Mouse (Mus musculus) hindbrain, embryonic 12.5 days (tissue): Measurements from ENCODE around the gene Stub1. TPM values are rescaled to one million over a fixed set of nuclear protein-coding genes. Genes with fewer than 3 reads are reported as not detected.

ENCODE experiments used
- ATAC-seq: fragments of 200-750 bp; cut with Nextera tagmentation; 2 replicates; pipeline ENCODE4 v1.8.0; 2017; ENCODE audit warnings: moderate TSS enrichment; ENCODE audit not compliant: low FRiP score
- H3K27ac ChIP-seq: fragments of 300-500 bp; sonication (generic); 2 replicates; pipeline ENCODE4 v1.5.1; 2016; ENCODE audit warnings: mild to moderate bottlenecking
- H3K27me3 ChIP-seq: fragments of 300-500 bp; sonication (generic); 2 replicates; pipeline ENCODE4 v1.6.1; 2016; ENCODE audit warnings: mild to moderate bottlenecking
- H3K36me3 ChIP-seq: fragments of 300-500 bp; sonication (generic); 2 replicates; pipeline ENCODE4 v1.6.1; 2016; ENCODE audit warnings: mild to moderate bottlenecking
- H3K4me1 ChIP-seq: fragments of 300-500 bp; sonication (generic); 2 replicates; pipeline ENCODE4 v1.6.1; 2016
- H3K4me2 ChIP-seq: fragments of 300-500 bp; sonication (generic); replicated peaks from 2 replicates; pipeline ENCODE4 v1.6.1; 2016; ENCODE audit warnings: mild to moderate bottlenecking
- H3K4me3 ChIP-seq: fragments of 300-500 bp; sonication (generic); 2 replicates; pipeline ENCODE4 v1.5.1; 2016; ENCODE audit warnings: mild to moderate bottlenecking
- H3K9ac ChIP-seq: fragments of 300-500 bp; sonication (generic); 2 replicates; pipeline ENCODE4 v1.6.1; 2016; ENCODE audit warnings: mild to moderate bottlenecking, moderate library complexity
- H3K9me3 ChIP-seq: fragments of 300-500 bp; sonication (generic); replicated peaks from 2 replicates; pipeline ENCODE4 v1.6.1; 2016; ENCODE audit warnings: mild to moderate bottlenecking
- WGBS: fragments of 180-500 bp; shearing (Covaris S2); methylation state at CpG from one replicate; pipeline ENCODE4 v1.1.7; 2016; 5-methylcytosine and 5-hydroxymethylcytosine counted together
- polyA plus RNA-seq: library from polyadenylated mRNA; unstranded; fragments of >200 nt; fragmentation: Nextera tagmentation; extraction: Ambion mirVana; gene quantifications from 2 replicates; pipeline ENCODE4 v1.2.1, GENCODE M21; 2016

The Stub1 gene
- polyA plus RNA-seq, 1 experiment from 2014 or later, result 291 TPM

GRCm38 (mm10) chr17:25841117-25841880 lies 8.1 kb upstream of the Stub1 start, which contains the start of gene Gm20683:
Gene Gm20683, minus strand, starts transcription at chr17:25841763.
- WGBS, result 95% methylated on average over 22 of the region's 22 CpGs
- H3K9ac ChIP-seq, result no peak within 1 kb of the TSS
- H3K4me3 ChIP-seq, result no peak within 1 kb of the TSS
- H3K27me3 ChIP-seq, result no peaks in the 10 kb centered on the region
- H3K9me3 ChIP-seq, result no peaks in the 10 kb centered on the region
- no peak within 1 kb of the TSS for H3K27ac ChIP-seq
- no peak within 1 kb of the TSS for H3K4me2 ChIP-seq
- peaks cover 56% of the 10 kb centered on the region for H3K36me3 ChIP-seq
- ATAC-seq, result no peak
- H3K4me1 ChIP-seq, result peaks cover 44% of the 10 kb centered on the region

- Histone ChIP-seq H3K4me2 (no peak overlapping the region), H3K4me1 (peaks cover 51% of the 10 kb centered on the region), H3K36me3 (peaks cover 48% of the 10 kb centered on the region), H3K27me3 (no peaks in the 10 kb centered on the region), H3K9me3 (no peaks in the 10 kb centered on the region), H3K27ac (no peak overlapping the region), H3K4me3 (no peak overlapping the region), H3K9ac (no peak overlapping the region)
- 96% methylated on average over 6 of the region's 6 CpGs for WGBS
- ATAC-seq, result no peak
These were observed 7.3 kb upstream of the Stub1 start for GRCm38 (mm10) chr17:25840519-25840918.

GRCm38 (mm10) chr17:25839455-25840235 lies 6.4 kb upstream of the Stub1 start:
- no peaks in the 10 kb centered on the region for H3K27me3 ChIP-seq
- 84% methylated on average over 14 of the region's 14 CpGs for WGBS
- H3K9me3 ChIP-seq, result no peaks in the 10 kb centered on the region
- no peak overlapping the region for H3K4me2 ChIP-seq
- H3K4me3 ChIP-seq, result no peak overlapping the region
- peaks cover 55% of the 10 kb centered on the region for H3K4me1 ChIP-seq
- H3K36me3 ChIP-seq, result peaks cover 51% of the 10 kb centered on the region
- H3K27ac ChIP-seq, result peak overlapping the region; percentile 13; the same call in 1 of the 2 replicates
- ATAC-seq, result no peak
- no peak overlapping the region for H3K9ac ChIP-seq

- Histone ChIP-seq H3K9me3 (no peaks in the 10 kb centered on the region), H3K9ac (0 out of 2 replicates have a peak overlapping the region, but pooled peaks have one; percentile 13), H3K27me3 (no peaks in the 10 kb centered on the region), H3K4me3 (no peak overlapping the region), H3K36me3 (peaks cover 51% of the 10 kb centered on the region), H3K27ac (peak overlapping the region; percentile 13; the same call in 1 of the 2 replicates), H3K4me1 (peaks cover 60% of the 10 kb centered on the region), H3K4me2 (no peak overlapping the region)
- ATAC-seq, result no peak
- WGBS, result 82% methylated on average over 4 of the region's 4 CpGs
These were observed 5.7 kb upstream of the Stub1 start for GRCm38 (mm10) chr17:25838904-25839303.

- Histone ChIP-seq H3K4me3 (peak overlapping the region; percentile 41), H3K27me3 (no peaks in the 10 kb centered on the region), H3K36me3 (peaks cover 50% of the 10 kb centered on the region), H3K9me3 (no peaks in the 10 kb centered on the region), H3K4me1 (peaks cover 55% of the 10 kb centered on the region), H3K27ac (peak overlapping the region; percentile 86), H3K9ac (peak overlapping the region; percentile 80), H3K4me2 (peak overlapping the region; percentile 82)
- 24% methylated on average over 3 of the region's 3 CpGs for WGBS
- ATAC-seq, result no peak
These were observed 4.3 kb upstream of the Stub1 start for GRCm38 (mm10) chr17:25837533-25837932.

GRCm38 (mm10) chr17:25837076-25837410 lies 3.8 kb upstream of the Stub1 start, which contains the start of gene Rhbdl1:
Gene Rhbdl1, minus strand, starts transcription at chr17:25837295.
- 2% methylated on average over 27 of the region's 29 CpGs for WGBS
- H3K36me3 ChIP-seq, result peaks cover 45% of the 10 kb centered on the region

DNA sequence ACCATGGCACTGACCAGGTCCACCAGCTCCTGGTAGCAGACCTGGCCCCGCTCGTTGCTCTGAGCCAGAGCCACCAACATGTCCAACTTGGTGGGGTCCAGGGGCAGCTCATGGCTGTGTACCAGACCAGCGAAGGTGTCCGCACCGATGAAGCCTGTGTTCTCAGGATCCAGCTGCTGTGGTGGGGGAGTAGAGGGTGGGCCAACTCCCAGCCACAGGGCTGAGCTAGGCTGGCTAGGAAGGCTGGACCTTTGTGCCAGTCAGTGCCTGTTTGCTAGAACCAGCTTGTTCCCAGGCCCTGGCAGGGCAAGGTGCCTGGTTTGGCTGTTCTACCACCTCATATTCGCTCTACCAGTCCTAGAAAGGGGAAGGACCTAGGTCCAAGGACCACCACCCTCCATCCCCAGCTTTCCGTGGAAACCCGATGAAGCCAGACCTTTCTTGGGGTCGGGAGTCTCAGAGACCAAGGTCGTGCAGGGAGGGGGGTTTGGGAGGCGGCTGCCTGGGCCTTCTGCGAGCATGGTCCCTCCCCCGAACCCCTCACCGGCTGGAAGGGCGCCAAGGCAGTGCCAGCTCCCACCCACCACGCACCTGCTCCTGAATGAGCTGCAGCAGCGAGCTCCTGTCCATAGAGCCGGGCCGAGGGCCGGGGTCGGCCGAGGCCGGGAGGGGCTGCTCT lies 3.3 kb upstream of the Stub1 start:
- H3K36me3 ChIP-seq, result peaks cover 42% of the 10 kb centered on the region
- no peaks in the 10 kb centered on the region for H3K9me3 ChIP-seq
- WGBS, result 25% methylated on average over 22 of the region's 23 CpGs
- H3K27ac ChIP-seq, result peak overlapping the region; percentile 86
- no peak for ATAC-seq
- H3K4me2 ChIP-seq, result peak overlapping the region; percentile 82
- no peaks in the 10 kb centered on the region for H3K27me3 ChIP-seq
- peak overlapping the region; percentile 41 for H3K4me3 ChIP-seq
- peaks cover 62% of the 10 kb centered on the region for H3K4me1 ChIP-seq
- peak overlapping the region; percentile 80 for H3K9ac ChIP-seq

More at GRCm38 (mm10) chr17:25837076-25837410, 3.8 kb upstream of the Stub1 start, which contains the start of gene Rhbdl1:
- Histone ChIP-seq H3K27ac (peak within 1 kb of the TSS; percentile 86), H3K9me3 (no peaks in the 10 kb centered on the region), H3K4me2 (peak within 1 kb of the TSS; percentile 82), H3K4me3 (peak within 1 kb of the TSS; percentile 41), H3K27me3 (no peaks in the 10 kb centered on the region), H3K4me1 (peaks cover 57% of the 10 kb centered on the region), H3K9ac (peak within 1 kb of the TSS; percentile 80)
- ATAC-seq, result peak; percentile 21; the same call in 1 of the 2 replicates

- Histone ChIP-seq H3K27me3 (no peaks in the 10 kb centered on the region), H3K9ac (peak overlapping the region; percentile 80; the same call in 1 of the 2 replicates), H3K4me2 (peak overlapping the region; percentile 89; the same call in 1 of the 2 replicates), H3K9me3 (no peaks in the 10 kb centered on the region), H3K4me1 (peaks cover 69% of the 10 kb centered on the region), H3K27ac (peak overlapping the region; percentile 86; the same call in 1 of the 2 replicates), H3K4me3 (no peak overlapping the region), H3K36me3 (peaks cover 42% of the 10 kb centered on the region)
- ATAC-seq, result no peak
- 95% methylated on average over 16 of the region's 16 CpGs for WGBS
These were observed 2.6 kb upstream of the Stub1 start for GRCm38 (mm10) chr17:25835816-25836215.

DNA sequence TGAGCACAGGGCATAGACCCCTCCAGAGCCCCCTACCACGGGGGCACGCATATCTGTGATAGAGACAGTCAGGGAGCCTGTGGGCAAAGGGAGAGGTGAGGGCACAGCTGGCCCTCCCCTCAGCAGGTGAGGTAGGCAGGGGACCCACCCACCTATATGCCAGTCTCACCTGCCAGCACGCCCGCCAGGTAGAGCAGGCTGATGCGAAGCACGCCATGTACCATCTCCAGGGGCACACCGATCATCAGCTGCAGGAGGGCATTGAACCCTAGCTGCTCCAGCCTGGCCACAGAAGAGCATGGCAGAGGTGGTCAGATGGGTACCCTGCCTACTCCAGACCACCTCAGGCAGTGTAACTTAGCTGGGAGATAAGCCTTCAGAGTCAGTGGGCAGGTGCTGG lies 2.1 kb upstream of the Stub1 start:
- Histone ChIP-seq H3K36me3 (peaks cover 42% of the 10 kb centered on the region), H3K4me1 (peaks cover 74% of the 10 kb centered on the region), H3K27ac (no peak overlapping the region), H3K27me3 (no peaks in the 10 kb centered on the region), H3K4me2 (peak overlapping the region; percentile 89; the same call in 1 of the 2 replicates), H3K9me3 (no peaks in the 10 kb centered on the region), H3K4me3 (0 out of 2 replicates have a peak overlapping the region, but pooled peaks have one; percentile 73), H3K9ac (peak overlapping the region; percentile 84)
- 93% methylated on average over 7 of the region's 7 CpGs for WGBS
- no peak for ATAC-seq

DNA sequence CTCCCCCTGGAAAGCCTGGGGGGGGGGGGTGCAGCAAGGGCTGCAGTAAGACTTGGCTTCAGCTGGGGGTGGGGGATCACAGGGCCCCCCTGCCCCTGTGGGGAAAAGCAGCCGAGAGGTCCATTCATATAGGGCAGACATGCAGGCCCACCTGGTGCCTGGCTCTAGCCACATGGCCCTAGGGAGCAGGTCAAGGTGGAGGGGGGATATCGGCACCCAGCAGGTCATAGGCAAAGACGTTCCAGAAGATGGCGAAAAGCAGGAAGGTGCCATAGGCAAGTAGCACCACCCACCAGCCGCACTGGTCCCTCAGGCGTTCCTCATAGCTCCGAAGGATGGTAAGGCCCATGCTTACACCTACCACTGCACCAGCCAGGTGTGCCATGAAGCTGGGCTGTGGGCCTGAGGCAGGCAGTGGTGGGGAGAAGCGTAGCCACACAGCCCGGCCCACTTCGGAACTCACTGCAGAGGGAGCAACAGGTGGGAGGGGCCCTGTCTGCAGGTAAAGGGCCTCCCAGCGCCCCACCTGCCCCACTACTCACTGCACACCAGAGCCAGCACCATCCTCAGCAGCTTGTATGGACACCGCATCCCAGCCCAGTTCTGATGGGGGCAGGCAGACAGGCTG lies 1.5 kb upstream of the Stub1 start:
- Histone ChIP-seq H3K9ac (peak overlapping the region; percentile 84), H3K4me3 (peak overlapping the region; percentile 73), H3K36me3 (peaks cover 42% of the 10 kb centered on the region), H3K27me3 (no peaks in the 10 kb centered on the region), H3K27ac (peak overlapping the region; percentile 96; the same call in 1 of the 2 replicates), H3K9me3 (no peaks in the 10 kb centered on the region), H3K4me1 (peaks cover 80% of the 10 kb centered on the region), H3K4me2 (peak overlapping the region; percentile 89)
- ATAC-seq, result no peak
- 90% methylated on average over 12 of the region's 12 CpGs for WGBS

DNA sequence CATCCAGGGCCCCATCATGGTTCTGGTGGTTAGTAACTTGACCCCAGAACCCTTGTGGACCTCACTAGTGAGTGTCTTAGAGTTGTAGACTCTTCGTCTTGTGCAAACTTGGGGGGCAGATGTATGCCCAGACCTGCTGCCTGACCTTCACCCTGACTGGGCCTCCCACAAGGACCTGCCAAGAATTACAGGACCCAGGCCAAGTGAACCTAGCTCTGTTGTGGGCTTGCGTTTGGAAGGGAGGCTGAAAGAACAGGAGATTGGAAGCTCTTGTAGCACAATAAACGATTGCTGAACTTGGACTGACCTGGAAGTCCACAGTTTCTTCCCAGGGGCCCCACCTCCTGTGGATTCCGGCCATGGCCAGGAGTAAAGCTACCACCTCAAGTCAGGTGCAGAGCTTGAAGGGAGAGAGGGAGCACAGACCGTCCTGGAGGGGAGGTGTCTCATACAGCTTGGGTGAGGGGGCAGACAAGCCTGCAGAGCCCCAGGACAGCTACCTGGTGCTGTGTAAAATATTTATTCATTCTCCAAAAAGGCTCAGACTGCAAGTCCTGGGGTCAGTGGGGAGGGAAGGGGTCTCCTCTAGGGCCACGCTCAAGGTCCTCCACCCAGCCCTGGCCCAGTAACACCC lies 874 bp upstream of the Stub1 start:
- Histone ChIP-seq H3K36me3 (peaks cover 39% of the 10 kb centered on the region), H3K4me2 (peak overlapping the region; percentile 89), H3K27me3 (no peaks in the 10 kb centered on the region), H3K4me3 (peak overlapping the region; percentile 73), H3K4me1 (peaks cover 85% of the 10 kb centered on the region), H3K9ac (peak overlapping the region; percentile 84), H3K27ac (peak overlapping the region; percentile 96), H3K9me3 (no peaks in the 10 kb centered on the region)
- 51% methylated on average over 6 of the region's 6 CpGs for WGBS
- no peak for ATAC-seq
